Mouse (Mus musculus): ENCODE measurements around the gene E2f2.

Gene E2f2

DNA sequence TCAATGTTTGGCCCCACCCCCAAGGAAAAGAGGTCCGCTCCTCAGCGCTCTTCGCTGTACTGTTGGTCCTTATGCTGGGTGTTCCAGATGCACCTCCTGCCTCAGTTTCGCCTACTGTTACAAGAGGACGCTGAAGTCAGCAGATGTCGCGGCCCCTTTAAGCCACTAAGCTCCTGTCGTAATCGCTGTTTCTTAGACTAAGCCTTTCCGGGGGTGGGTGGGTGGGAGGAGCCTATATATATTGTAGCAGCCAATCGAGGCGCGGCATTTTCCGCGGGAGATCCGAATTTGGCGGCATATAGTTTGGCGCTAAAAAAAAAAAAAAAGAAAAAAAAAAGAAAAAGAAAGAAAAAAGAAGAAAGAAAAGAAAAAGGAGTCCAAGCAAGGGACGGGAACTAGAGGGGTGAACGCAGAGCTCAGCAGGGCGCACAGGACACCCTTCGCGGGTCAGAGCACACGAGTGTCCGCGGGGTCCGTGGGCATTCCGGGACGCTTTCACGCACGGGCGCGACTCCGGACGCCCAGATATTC lies at the start of gene E2f2:
E2f2 (plus strand) TSS at position 384 of the 531 bp plus-strand sequence.
- DNase-seq (ENCODE audit: low spot score in 2 of 2), result peak; percentile 53 to 67

- no peak for DNase-seq (ENCODE audit: low spot score in 2 of 2)
These were observed 48.9 kb upstream of the E2f2 start for GRCm38 (mm10) chr4:136123111-136123791.

DNA sequence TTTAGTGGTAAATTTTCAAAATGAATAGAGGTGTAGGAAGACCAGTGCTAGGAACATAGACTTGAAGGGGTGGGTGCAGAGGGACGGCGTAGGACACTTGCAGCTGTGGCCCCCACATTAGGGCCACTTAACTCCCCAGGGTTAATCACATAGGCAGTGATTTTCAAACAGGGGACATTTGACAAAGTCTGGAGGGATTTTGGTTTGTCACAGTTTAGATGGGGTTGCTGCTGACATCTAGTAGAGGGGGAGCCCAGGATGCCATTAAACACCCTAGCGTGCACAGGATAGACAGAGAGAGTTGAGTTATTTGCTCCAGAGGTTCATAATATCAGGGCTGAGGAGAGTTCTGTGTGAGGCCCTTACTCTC lies 48.4 kb upstream of the E2f2 start:
- no peak for DNase-seq (ENCODE audit: low spot score in 2 of 2)

GRCm38 (mm10) chr4:136124581-136124980 lies 47.6 kb upstream of the E2f2 start:
- DNase-seq (ENCODE audit: low spot score in 2 of 2), result no peak

DNA sequence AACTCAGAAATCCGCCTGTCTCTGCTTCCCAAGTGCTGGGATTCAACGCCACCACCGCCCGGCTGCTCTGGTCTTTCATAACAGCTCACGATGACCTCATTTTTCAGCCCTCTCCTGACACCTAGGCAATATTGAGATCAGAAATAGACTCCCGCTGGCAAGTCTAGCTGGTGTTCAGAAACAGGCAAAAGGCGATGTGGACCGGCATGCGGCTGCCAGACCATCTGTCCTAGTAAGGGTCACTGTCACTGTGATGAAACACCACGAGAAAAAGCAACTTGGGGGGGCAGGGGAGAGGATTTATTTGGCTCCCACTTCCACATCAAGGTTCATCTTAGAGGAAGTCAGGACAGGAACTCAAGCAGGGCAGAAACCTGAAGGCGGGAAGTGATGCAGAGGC lies 46.7 kb upstream of the E2f2 start:
- DNase-seq (ENCODE audit: low spot score in 2 of 2), result no peak

DNA sequence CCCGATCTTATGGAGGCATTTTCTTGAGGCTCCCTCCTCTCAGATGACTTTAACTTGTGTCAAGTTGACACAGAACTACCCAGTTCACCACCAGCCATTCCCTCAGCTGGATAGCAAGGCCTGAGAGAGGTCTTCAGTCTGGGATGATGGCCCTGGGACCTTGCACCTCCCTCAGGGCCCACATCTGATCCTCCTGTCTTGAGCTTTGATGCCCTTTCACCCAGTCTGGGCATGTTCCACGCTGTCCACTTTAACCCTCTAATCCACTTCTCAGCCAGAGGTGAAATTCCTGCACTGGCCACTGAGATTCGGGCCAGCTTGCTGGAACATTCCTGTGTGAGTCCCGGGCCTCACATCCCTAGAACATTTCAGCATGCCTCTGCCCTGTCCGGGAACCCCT lies 46.2 kb upstream of the E2f2 start:
- no peak for DNase-seq (ENCODE audit: low spot score in 2 of 2)

GRCm38 (mm10) chr4:136127670-136128069 lies 44.5 kb upstream of the E2f2 start:
- DNase-seq (ENCODE audit: low spot score in 2 of 2), result peak in 1 of 2 experiments; percentile 24

GRCm38 (mm10) chr4:136129842-136130241 lies 42.4 kb upstream of the E2f2 start:
- DNase-seq (ENCODE audit: low spot score in 2 of 2), result no peak

GRCm38 (mm10) chr4:136133801-136134200 lies 38.4 kb upstream of the E2f2 start:
- no peak for DNase-seq (ENCODE audit: low spot score in 2 of 2)

DNA sequence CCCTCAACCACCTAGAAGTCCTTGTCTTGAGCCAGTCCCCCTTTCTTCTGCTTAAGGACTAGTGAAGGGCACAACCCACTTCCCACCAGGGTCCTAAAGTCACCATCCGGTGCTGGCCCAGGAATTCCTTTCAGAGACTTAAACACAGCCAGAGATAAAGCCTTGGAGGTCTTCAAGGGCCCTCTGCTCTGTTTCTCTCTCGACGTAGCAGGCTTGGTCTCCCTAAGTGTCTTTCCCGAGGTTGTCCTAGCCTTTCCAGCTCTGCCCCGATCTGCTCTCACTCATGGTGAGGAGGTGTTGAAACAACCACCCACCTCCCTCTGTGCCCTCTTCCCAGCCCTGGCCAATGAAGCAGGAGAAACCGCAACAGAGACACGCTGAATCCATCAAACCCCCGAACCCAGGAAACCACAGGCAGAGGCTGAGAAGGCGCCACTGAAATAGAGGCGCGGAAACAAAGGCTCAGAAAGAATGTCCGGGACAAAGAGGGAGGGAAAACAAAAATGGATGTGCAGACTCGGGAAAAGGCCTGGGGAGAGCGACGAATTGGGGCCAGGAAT lies 37.7 kb upstream of the E2f2 start:
- DNase-seq (ENCODE audit: low spot score in 2 of 2), result no peak

DNA sequence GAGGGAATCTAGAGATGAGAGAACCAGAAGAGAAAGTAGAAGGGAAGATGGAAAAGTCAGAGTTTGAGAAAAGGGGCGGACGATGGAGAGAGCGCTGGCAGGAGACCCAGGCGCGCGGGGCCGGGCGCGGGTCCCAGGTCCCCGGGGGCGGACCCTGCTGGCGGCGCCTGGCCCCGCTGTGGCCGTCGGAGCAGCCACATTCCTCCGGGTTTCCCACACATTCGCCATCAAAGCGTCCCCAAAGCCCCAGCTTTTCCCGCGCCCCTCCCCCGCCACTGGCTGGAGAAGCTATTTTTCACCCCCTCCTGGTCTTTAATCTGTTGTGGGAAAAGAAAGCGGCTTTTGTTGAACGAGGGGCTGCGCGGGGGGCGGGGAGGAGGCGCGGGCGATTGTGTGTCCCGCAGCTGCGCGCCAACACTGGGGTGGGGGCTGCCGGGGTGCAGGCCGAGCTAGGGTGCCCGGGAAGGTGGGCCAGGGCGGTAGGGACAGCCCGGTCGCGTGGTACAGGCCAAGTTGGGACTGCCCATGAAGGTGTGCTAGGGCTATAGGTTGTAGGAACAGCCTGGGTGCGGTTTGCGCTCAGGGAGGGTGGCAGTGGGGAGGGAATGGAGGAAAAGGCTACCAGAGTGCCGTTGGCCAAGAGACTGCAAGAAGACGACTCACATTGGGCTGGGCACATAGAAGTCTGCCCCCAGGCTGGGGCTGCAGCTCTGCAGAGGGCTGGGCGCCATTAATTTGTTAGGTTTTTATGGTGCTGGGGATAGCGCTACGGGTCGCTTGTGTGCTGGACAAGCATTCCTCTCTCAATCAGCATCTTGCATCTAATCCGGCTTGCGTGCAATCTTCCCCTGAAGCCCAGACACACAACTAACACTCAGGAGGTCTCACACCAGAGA lies 37.0 kb upstream of the E2f2 start:
- DNase-seq (ENCODE audit: low spot score in 2 of 2), result no peak

- DNase-seq (ENCODE audit: low spot score in 2 of 2), result no peak
These were observed 36.1 kb upstream of the E2f2 start for GRCm38 (mm10) chr4:136135874-136136728.

- DNase-seq (ENCODE audit: low spot score in 2 of 2), result no peak
These were observed 32.7 kb upstream of the E2f2 start for GRCm38 (mm10) chr4:136139326-136140110.

DNA sequence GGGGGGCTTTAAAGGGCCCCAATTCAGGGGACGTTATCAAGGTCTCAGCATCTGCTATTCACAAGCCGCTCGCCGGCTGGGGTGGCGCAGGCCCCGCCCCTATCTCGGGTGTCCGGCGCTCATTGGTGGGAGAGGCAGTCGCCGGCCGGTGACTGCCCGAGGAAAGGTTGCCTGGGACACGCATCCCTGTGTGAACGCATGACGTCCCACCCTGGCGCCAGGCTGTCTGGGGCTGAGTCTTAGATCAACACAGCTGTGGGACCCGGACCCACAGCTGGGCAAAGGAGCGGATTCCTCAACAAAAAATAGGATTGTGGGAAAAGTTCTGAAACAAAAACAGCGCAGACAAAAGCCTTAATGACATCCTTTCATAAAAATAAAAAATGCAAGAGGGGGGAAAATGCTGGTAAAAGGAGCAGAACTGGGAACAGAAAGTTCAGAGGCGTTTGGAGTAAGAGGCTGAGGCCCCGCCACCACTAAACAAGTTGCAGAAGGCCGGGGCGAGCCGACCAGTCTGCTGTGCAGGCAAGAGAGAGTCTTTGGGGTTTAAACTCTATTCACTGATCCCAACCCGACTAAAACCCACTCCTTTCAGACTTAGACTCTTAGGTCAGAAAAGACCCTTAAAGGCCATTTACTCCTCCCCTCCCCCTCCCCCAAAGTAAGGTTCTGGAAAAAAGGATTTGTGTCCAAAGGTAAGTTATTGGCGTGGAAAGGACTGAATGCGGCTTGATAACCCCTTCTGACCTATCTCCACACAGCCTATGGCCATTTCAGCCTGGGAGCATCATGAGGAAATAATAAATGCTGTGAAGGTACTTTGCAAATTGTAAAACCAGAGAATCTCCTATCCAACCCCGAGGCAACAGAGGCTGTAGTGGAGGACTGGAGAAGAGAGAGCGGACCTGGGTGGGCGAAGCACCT lies 31.6 kb upstream of the E2f2 start:
- DNase-seq (ENCODE audit: low spot score in 2 of 2), result peak; percentile 35 to 61

DNA sequence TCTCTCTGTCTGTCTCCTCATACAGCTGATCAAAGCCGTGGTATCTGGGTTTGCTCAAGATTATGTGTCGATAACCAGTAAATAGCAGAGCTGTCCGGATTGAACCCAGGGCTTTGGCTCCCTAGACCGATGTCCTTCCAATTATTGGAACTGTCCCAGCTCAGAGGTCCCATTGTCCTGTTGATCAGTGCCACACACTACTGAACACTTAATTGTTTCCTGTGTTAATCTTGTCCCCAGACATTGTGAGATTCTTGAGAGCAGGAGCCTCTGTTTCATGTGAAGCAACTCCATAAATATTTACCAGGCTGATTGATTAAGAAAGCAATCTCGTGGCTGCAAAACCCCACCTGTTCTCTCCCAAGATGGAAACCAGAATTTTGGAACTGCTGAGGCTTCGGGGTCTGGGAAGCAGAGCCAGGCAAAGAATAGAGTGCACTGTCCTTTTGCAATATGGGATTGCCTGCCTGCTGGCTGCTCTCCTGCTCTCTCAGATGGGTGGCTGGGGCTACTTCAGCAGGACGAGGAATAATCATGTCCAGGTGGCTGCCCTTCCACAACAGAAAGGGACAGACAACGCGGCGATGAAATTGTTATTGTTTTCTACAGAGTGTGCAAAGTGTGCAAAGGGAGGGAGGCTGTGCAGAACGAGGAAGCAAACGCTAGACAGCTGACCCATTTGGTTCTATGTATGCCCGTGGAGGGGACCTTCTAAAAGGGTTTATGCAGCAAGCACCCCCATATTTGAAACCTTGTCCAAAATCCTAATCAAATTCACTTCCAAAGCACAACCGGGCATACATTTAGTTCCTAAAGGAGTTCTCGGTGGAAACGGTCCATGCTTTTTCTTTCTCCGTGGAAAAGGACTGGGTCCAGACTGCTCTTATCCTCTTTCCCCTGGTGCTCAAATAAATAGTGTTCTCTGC lies 29.7 kb upstream of the E2f2 start:
- no peak for DNase-seq (ENCODE audit: low spot score in 2 of 2)

DNA sequence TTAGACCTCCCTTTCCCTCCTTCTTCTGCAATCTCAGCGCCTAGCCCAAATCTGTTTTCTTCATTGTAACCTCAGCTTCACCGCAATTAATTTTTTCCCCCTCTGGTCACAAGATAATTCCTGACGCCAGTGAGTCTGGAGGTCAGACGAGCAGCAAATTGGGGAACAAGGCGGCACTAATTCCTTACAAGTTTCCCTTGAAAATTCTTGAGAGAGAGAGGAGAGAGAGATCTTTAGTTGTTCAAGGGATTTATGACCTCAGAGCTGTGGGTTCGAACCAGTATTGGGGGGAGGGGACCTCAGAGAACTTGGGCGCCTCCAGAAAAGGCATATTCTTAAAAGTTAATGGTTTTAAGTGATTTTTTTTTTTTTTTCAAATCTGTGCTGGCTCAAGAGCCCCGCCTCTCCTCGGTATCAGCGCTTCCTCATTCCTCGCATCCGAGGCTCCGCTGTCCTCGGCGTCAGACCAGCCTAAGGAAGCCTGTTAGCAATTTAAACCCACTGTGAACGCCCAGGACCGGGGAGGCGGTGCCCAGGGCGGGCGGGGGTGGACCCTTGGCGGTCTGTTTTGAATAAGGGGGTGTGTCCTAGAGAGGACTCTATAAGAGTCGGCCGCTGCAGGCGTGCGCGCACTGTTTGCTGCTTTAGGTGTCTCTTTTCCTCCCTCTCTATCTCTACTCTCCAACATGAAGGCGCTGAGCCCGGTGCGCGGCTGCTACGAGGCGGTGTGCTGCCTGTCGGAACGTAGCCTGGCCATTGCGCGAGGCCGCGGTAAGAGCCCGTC lies 28.8 kb upstream of the E2f2 start, which contains the start of gene Id3:
Id3 (plus strand) TSS at position 305 of the 784 bp plus-strand sequence.
- DNase-seq (ENCODE audit: low spot score in 2 of 2), result peak; percentile 69 to 93

- DNase-seq (ENCODE audit: low spot score in 2 of 2), result peak; percentile 44 to 71
These were observed 27.9 kb upstream of the E2f2 start for GRCm38 (mm10) chr4:136144126-136144926.

Measured in natural killer cell, adult 2 months (primary cell).